Mouse (Mus musculus): ENCODE results near the gene Spdye4b.

DNA sequence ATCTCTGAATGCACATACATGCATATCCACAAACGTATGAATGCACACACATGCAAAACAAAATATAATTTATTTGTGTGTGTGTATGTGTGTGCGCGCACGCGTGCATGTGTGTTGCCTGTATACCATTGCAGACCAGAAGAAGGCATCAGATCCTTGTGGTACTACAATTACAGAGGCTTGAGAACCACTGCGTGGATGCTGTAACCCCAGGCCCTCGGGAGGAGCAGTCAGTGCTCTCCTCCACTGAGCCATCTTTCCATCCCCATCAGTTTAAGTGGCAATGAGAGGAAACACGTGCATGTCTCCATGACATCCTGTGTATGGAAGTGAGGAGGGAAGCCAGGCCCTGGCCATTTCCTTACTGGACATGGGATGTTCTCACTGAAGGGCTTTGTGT, 12.0 kb downstream of the Spdye4b start:
- no peak for TF ChIP-seq POLR2A (IDR thresholded peaks at IDR 0.05; ENCODE audit: borderline replicate concordance, extremely low read depth, low read depth, low read length)
- TF ChIP-seq CTCF (IDR thresholded peaks at IDR 0.05; ENCODE audit: insufficient read depth, low read length) = no peak
